Mouse (Mus musculus): ENCODE data around the gene Zfp729a. TPM values are rescaled to one million over a fixed set of nuclear protein-coding genes. Genes with fewer than 3 reads are reported as not detected.
"Not testable (repeated sequence)": the region's sequence is repeated elsewhere in the genome, so short reads cannot be mapped to it uniquely, and the experiment has no call there.

Zfp729a gene
- polyA plus RNA-seq (2014; fragmentation: Nextera tagmentation; extraction: Ambion mirVana), result 2.6 and 5.0 TPM in 2 replicates

GRCm38 (mm10) chr13:67637294-67638007, at the start of gene Zfp729a, which contains the start of gene Gm49345:
TSS of gene Zfp729a (minus strand) at chr13:67637791.
TSS of gene Gm49345 (minus strand) at chr13:67637769.
- Histone ChIP-seq H3K36me3 (ENCODE audit: control insufficient read depth, insufficient read depth, low read length) (no peaks in the 10 kb centered on the region), H3K4me3 (ENCODE audit: low read depth, low read length) (peak within 1 kb of the TSS; percentile 75), H3K9me3 (ENCODE audit: control insufficient read depth, low read length) (no peaks in the 10 kb centered on the region), H3K27me3 (ENCODE audit: control insufficient read depth, insufficient read depth, low read length) (no peaks in the 10 kb centered on the region), H3K27ac (ENCODE audit: low read depth, low read length) (no peak within 1 kb of the TSS), H3K4me1 (ENCODE audit: control insufficient read depth, insufficient read depth, low read length) (no peaks in the 10 kb centered on the region), H3K4me2 (peak within 1 kb of the TSS; percentile 45), H3K9ac (ENCODE audit: low read length) (peak within 1 kb of the TSS; percentile 70)
- DNase-seq (ENCODE audit: low spot score, missing footprints) (peak; percentile 98), ATAC-seq (ENCODE audit: low FRiP score) (peak; percentile 99)
- WGBS, result under 1% methylated on average over 19 of the region's 19 CpGs

- H3K4me1 ChIP-seq (ENCODE audit: control insufficient read depth, insufficient read depth, low read length), result no peaks in the 10 kb centered on the region
- no peak within 1 kb of the TSS for H3K4me3 ChIP-seq (ENCODE audit: low read depth, low read length)
- no peaks in the 10 kb centered on the region for H3K9me3 ChIP-seq (ENCODE audit: control insufficient read depth, low read length)
- ATAC-seq (ENCODE audit: low FRiP score), result no peak
- no peaks in the 10 kb centered on the region for H3K36me3 ChIP-seq (ENCODE audit: control insufficient read depth, insufficient read depth, low read length)
- 86% methylated on average over 4 of the region's 4 CpGs for WGBS
- no peak within 1 kb of the TSS for H3K4me2 ChIP-seq
- H3K9ac ChIP-seq (ENCODE audit: low read length), result no peak within 1 kb of the TSS
- H3K27me3 ChIP-seq (ENCODE audit: control insufficient read depth, insufficient read depth, low read length), result no peaks in the 10 kb centered on the region
- DNase-seq (ENCODE audit: low spot score, missing footprints), result no peak
- no peak within 1 kb of the TSS for H3K27ac ChIP-seq (ENCODE audit: low read depth, low read length)
Measured at GRCm38 (mm10) chr13:67686971-67687370, 49.4 kb upstream of the Zfp729a start, which contains the start of gene Zfp738. TSS of gene Zfp738 (minus strand) at chr13:67687071.

GRCm38 (mm10) chr13:67683841-67684240, 46.2 kb upstream of the Zfp729a start:
- peak; percentile 57 for ATAC-seq (ENCODE audit: low FRiP score)
- not testable (repeated sequence) for H3K9me3 ChIP-seq (ENCODE audit: control insufficient read depth, low read length); H3K27ac ChIP-seq (ENCODE audit: low read depth, low read length); H3K27me3 ChIP-seq (ENCODE audit: control insufficient read depth, insufficient read depth, low read length); H3K36me3 ChIP-seq (ENCODE audit: control insufficient read depth, insufficient read depth, low read length); DNase-seq (ENCODE audit: low spot score, missing footprints); H3K4me1 ChIP-seq (ENCODE audit: control insufficient read depth, insufficient read depth, low read length); H3K4me3 ChIP-seq (ENCODE audit: low read depth, low read length)
- WGBS, result 82% methylated on average over 2 of the region's 2 CpGs
- Histone ChIP-seq H3K4me2 (peak overlapping the region; percentile 57; the same call in 1 of the 2 replicates), H3K9ac (ENCODE audit: low read length) (peak overlapping the region; percentile 80; the same call in 1 of the 2 replicates)

- ATAC-seq (ENCODE audit: low FRiP score) (peak; percentile 100), DNase-seq (ENCODE audit: low spot score, missing footprints) (peak; percentile 97)
- not testable (repeated sequence) for H3K27ac ChIP-seq (ENCODE audit: low read depth, low read length); H3K4me1 ChIP-seq (ENCODE audit: control insufficient read depth, insufficient read depth, low read length); H3K36me3 ChIP-seq (ENCODE audit: control insufficient read depth, insufficient read depth, low read length); H3K9me3 ChIP-seq (ENCODE audit: control insufficient read depth, low read length); H3K27me3 ChIP-seq (ENCODE audit: control insufficient read depth, insufficient read depth, low read length)
- Histone ChIP-seq H3K4me2 (peak overlapping the region; percentile 57), H3K4me3 (ENCODE audit: low read depth, low read length) (peak overlapping the region; percentile 61), H3K9ac (ENCODE audit: low read length) (peak overlapping the region; percentile 80)
- 15% methylated on average over 16 of the region's 16 CpGs for WGBS
Measured at GRCm38 (mm10) chr13:67682959-67683735, 45.6 kb upstream of the Zfp729a start.

- no peak for DNase-seq (ENCODE audit: low spot score, missing footprints)
- Histone ChIP-seq H3K4me3 (ENCODE audit: low read depth, low read length) (no peak overlapping the region), H3K4me2 (no peak overlapping the region), H3K27me3 (ENCODE audit: control insufficient read depth, insufficient read depth, low read length) (no peaks in the 10 kb centered on the region), H3K27ac (ENCODE audit: low read depth, low read length) (no peak overlapping the region), H3K36me3 (ENCODE audit: control insufficient read depth, insufficient read depth, low read length) (0 out of 2 replicates have a peak, but pooled peaks cover under 1% of the 10 kb centered on the region), H3K9ac (ENCODE audit: low read length) (no peak overlapping the region), H3K4me1 (ENCODE audit: control insufficient read depth, insufficient read depth, low read length) (no peaks in the 10 kb centered on the region), H3K9me3 (ENCODE audit: control insufficient read depth, low read length) (no peaks in the 10 kb centered on the region)
- WGBS, result 93% methylated on average over 2 of the region's 2 CpGs
- no peak for ATAC-seq (ENCODE audit: low FRiP score)
Measured at GRCm38 (mm10) chr13:67674902-67675301, 37.3 kb upstream of the Zfp729a start.

- Histone ChIP-seq H3K36me3 (ENCODE audit: control insufficient read depth, insufficient read depth, low read length) (no peaks in the 10 kb centered on the region), H3K4me1 (ENCODE audit: control insufficient read depth, insufficient read depth, low read length) (no peaks in the 10 kb centered on the region), H3K27ac (ENCODE audit: low read depth, low read length) (no peak overlapping the region), H3K9ac (ENCODE audit: low read length) (no peak overlapping the region), H3K27me3 (ENCODE audit: control insufficient read depth, insufficient read depth, low read length) (no peaks in the 10 kb centered on the region), H3K4me2 (no peak overlapping the region), H3K4me3 (ENCODE audit: low read depth, low read length) (no peak overlapping the region), H3K9me3 (ENCODE audit: control insufficient read depth, low read length) (no peaks in the 10 kb centered on the region)
- no peak for DNase-seq (ENCODE audit: low spot score, missing footprints)
- 45% methylated on average over 3 of the region's 3 CpGs for WGBS
- no peak for ATAC-seq (ENCODE audit: low FRiP score)
Measured at GRCm38 (mm10) chr13:67652496-67652895, 14.9 kb upstream of the Zfp729a start.

GRCm38 (mm10) chr13:67610108-67610507, 27.5 kb downstream of the Zfp729a start:
- H3K36me3 ChIP-seq (ENCODE audit: control insufficient read depth, insufficient read depth, low read length), result no peaks in the 10 kb centered on the region
- H3K4me1 ChIP-seq (ENCODE audit: control insufficient read depth, insufficient read depth, low read length), result peaks cover 3% of the 10 kb centered on the region; the same call in 1 of the 2 replicates
- no peaks in the 10 kb centered on the region for H3K27me3 ChIP-seq (ENCODE audit: control insufficient read depth, insufficient read depth, low read length)
- H3K9me3 ChIP-seq (ENCODE audit: control insufficient read depth, low read length), result peaks cover 2% of the 10 kb centered on the region; the same call in 1 of the 2 replicates
- H3K4me2 ChIP-seq, result no peak overlapping the region
- no peak for ATAC-seq (ENCODE audit: low FRiP score)
- H3K4me3 ChIP-seq (ENCODE audit: low read depth, low read length), result no peak overlapping the region
- H3K27ac ChIP-seq (ENCODE audit: low read depth, low read length), result no peak overlapping the region
- H3K9ac ChIP-seq (ENCODE audit: low read length), result no peak overlapping the region
- 91% methylated on average over 4 of the region's 4 CpGs for WGBS
- DNase-seq (ENCODE audit: low spot score, missing footprints), result peak; percentile 85

GRCm38 (mm10) chr13:67609066-67609876, 28.3 kb downstream of the Zfp729a start, which contains the start of gene Zfp729b:
TSS of gene Zfp729b (minus strand) at chr13:67609707.
- Histone ChIP-seq H3K36me3 (ENCODE audit: control insufficient read depth, insufficient read depth, low read length) (no peaks in the 10 kb centered on the region), H3K4me2 (peak within 1 kb of the TSS; percentile 46), H3K4me1 (ENCODE audit: control insufficient read depth, insufficient read depth, low read length) (peaks cover 3% of the 10 kb centered on the region; the same call in 1 of the 2 replicates), H3K27ac (ENCODE audit: low read depth, low read length) (no peak within 1 kb of the TSS), H3K4me3 (ENCODE audit: low read depth, low read length) (peak within 1 kb of the TSS; percentile 61), H3K9ac (ENCODE audit: low read length) (peak within 1 kb of the TSS; percentile 68), H3K27me3 (ENCODE audit: control insufficient read depth, insufficient read depth, low read length) (no peaks in the 10 kb centered on the region), H3K9me3 (ENCODE audit: control insufficient read depth, low read length) (peaks cover 2% of the 10 kb centered on the region; the same call in 1 of the 2 replicates)
- ATAC-seq (ENCODE audit: low FRiP score) (peak; percentile 97), DNase-seq (ENCODE audit: low spot score, missing footprints) (peak; percentile 99)
- 6% methylated on average over 20 of the region's 20 CpGs for WGBS
